Mouse (Mus musculus) lung, postnatal 0 days (tissue): ENCODE results near the gene Rbm34.

ENCODE experiments used
- CTCF ChIP-seq: IDR thresholded peaks from 2 replicates; pipeline ENCODE4 v1.5.1; 2016; ENCODE audit warnings: antibody characterized with exemption, mild to moderate bottlenecking
- EP300 ChIP-seq: IDR thresholded peaks from 2 replicates; pipeline ENCODE4 v1.6.1; 2016; ENCODE audit warnings: antibody characterized with exemption, mild to moderate bottlenecking, control low read depth

DNA sequence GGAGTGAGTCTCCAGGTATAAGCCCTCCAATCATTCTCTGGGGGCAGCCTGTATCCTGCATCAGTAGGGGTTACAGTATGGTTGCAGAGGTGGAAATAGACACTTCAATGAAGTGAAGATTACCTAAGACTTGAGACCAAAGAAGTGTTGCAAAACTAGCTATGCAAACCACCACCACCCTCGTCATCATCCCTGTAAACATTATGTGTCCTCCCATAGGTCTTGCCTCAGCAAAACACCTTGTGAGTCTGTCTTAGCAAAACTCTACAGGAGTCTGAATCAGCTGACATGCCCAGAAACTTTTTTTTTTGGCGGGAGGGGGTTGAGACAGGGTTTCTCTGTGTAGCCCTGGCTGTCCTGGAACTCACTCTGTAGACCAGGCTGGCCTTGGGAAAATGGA, 1.8 kb upstream of the Rbm34 start:
- TF ChIP-seq CTCF (no peak), EP300 (no peak)
